Mouse (Mus musculus) liver, adult 2 months (tissue): Measurements from ENCODE around the gene Gm21860. TPM values are rescaled to one million over a fixed set of nuclear protein-coding genes. Genes with fewer than 3 reads are reported as not detected.
"Not testable (repeated sequence)": the region's sequence is repeated elsewhere in the genome, so short reads cannot be mapped to it uniquely, and the experiment has no call there.

Experiments
- DNase-seq: peaks from one replicate; pipeline ENCODE4 v3.0.0-alpha.2; 2011; ENCODE audit warnings: low read depth, low spot score; ENCODE audit errors: extremely low read depth
- H3K27ac ChIP-seq: fragments of 200-500 bp; replicated peaks from 2 replicates; pipeline ENCODE4 v1.5.1; 2012; ENCODE audit warnings: low read depth, mild to moderate bottlenecking, control low read depth, inconsistent platforms, low read length; ENCODE audit not compliant: insufficient read depth
- H3K27me3 ChIP-seq: fragments of 200-500 bp; 2 replicates; pipeline ENCODE4 v1.6.1; 2012; ENCODE audit warnings: mild to moderate bottlenecking, moderate library complexity, low read length, inconsistent platforms; ENCODE audit not compliant: control insufficient read depth, insufficient read depth
- H3K36me3 ChIP-seq: fragments of 200-500 bp; 2 replicates; pipeline ENCODE4 v1.6.1; 2012; ENCODE audit warnings: low read length, inconsistent platforms; ENCODE audit not compliant: control insufficient read depth, insufficient read depth
- H3K4me1 ChIP-seq: fragments of 200-500 bp; 2 replicates; pipeline ENCODE4 v1.6.1; 2011; ENCODE audit warnings: low read length; ENCODE audit not compliant: control insufficient read depth, insufficient read depth
- H3K4me3 ChIP-seq: fragments of 200-500 bp; 2 replicates; pipeline ENCODE4 v1.5.1; 2011; ENCODE audit warnings: low read depth, mild to moderate bottlenecking, control low read depth, low read length, moderate library complexity; ENCODE audit not compliant: insufficient read depth
- H3K79me2 ChIP-seq: fragments of 200-500 bp; 2 replicates; pipeline ENCODE4 v1.6.1; 2012; ENCODE audit warnings: inconsistent platforms, mild to moderate bottlenecking, low read length, moderate library complexity; ENCODE audit not compliant: control insufficient read depth, insufficient read depth
- H3K9ac ChIP-seq: fragments of 200-500 bp; 2 replicates; pipeline ENCODE4 v1.6.1; 2012; ENCODE audit warnings: low read depth, mild to moderate bottlenecking, control low read depth, inconsistent platforms, low read length
- WGBS: fragments of 180-500 bp; shearing (Covaris S2); methylation state at CpG from one replicate; pipeline ENCODE4 v1.1.7; 2018; 5-methylcytosine and 5-hydroxymethylcytosine counted together
- polyA plus RNA-seq: library from polyadenylated mRNA; depleted of rRNA; stranded (reverse); fragments of >200 nt; gene quantifications from 2 replicates; pipeline ENCODE4 v1.2.3, GENCODE M21; 2012
- total RNA-seq: library from RNA; depleted of rRNA; stranded (reverse); fragments of >200 nt; gene quantifications from 2 replicates; pipeline ENCODE4 v1.2.3, GENCODE M21; 2014

Gene Gm21860
- total and polyA plus RNA-seq, 2 experiments, result not detected

- 72% methylated on average over 13 of the region's 13 CpGs for WGBS
- H3K4me1 ChIP-seq, H3K27me3 ChIP-seq, DNase-seq, H3K36me3 ChIP-seq, H3K4me3 ChIP-seq, H3K79me2 ChIP-seq, H3K27ac ChIP-seq, H3K9ac ChIP-seq: not testable (repeated sequence)
Measured at GRCm38 (mm10) chrY:90727121-90727908, 27.3 kb downstream of the Gm21860 start.

- not testable (repeated sequence) for H3K4me1 ChIP-seq, H3K36me3 ChIP-seq, H3K4me3 ChIP-seq, H3K9ac ChIP-seq, DNase-seq, H3K27ac ChIP-seq, H3K27me3 ChIP-seq, H3K79me2 ChIP-seq
- WGBS, result 77% methylated on average over 22 of the region's 23 CpGs
Measured at GRCm38 (mm10) chrY:90725701-90726451, 28.7 kb downstream of the Gm21860 start.

GRCm38 (mm10) chrY:90725166-90725565, 29.5 kb downstream of the Gm21860 start:
- not testable (repeated sequence) for H3K36me3 ChIP-seq, H3K9ac ChIP-seq, H3K27ac ChIP-seq, H3K79me2 ChIP-seq, H3K27me3 ChIP-seq, H3K4me1 ChIP-seq, H3K4me3 ChIP-seq, DNase-seq
- WGBS, result 87% methylated on average over 10 of the region's 10 CpGs

GRCm38 (mm10) chrY:90724014-90724709, 30.5 kb downstream of the Gm21860 start:
- WGBS, result 63% methylated on average over 8 of the region's 8 CpGs

GRCm38 (mm10) chrY:90723336-90723987, 31.2 kb downstream of the Gm21860 start:
- H3K4me1 ChIP-seq, H3K79me2 ChIP-seq, H3K9ac ChIP-seq, H3K36me3 ChIP-seq, DNase-seq, H3K27ac ChIP-seq, H3K27me3 ChIP-seq, H3K4me3 ChIP-seq: not testable (repeated sequence)
- WGBS, result 67% methylated on average over 9 of the region's 9 CpGs

More at GRCm38 (mm10) chrY:90724014-90724709, 30.5 kb downstream of the Gm21860 start:
- H3K4me3 ChIP-seq, H3K27ac ChIP-seq, DNase-seq, H3K9ac ChIP-seq, H3K79me2 ChIP-seq, H3K4me1 ChIP-seq, H3K36me3 ChIP-seq, H3K27me3 ChIP-seq: not testable (repeated sequence)

- not testable (repeated sequence) for H3K27me3 ChIP-seq, H3K27ac ChIP-seq, H3K9ac ChIP-seq, H3K4me1 ChIP-seq, H3K79me2 ChIP-seq, DNase-seq, H3K4me3 ChIP-seq, H3K36me3 ChIP-seq
- 32% methylated on average over 5 of the region's 5 CpGs for WGBS
Measured at GRCm38 (mm10) chrY:90720505-90720904, 34.1 kb downstream of the Gm21860 start.

- H3K27me3 ChIP-seq, H3K79me2 ChIP-seq, H3K4me3 ChIP-seq, DNase-seq, H3K27ac ChIP-seq, H3K9ac ChIP-seq, H3K36me3 ChIP-seq, H3K4me1 ChIP-seq: not testable (repeated sequence)
- 86% methylated on average over 13 of the region's 13 CpGs for WGBS
Measured at GRCm38 (mm10) chrY:90719403-90720232, 35.0 kb downstream of the Gm21860 start.
